Mouse (Mus musculus) hindbrain, embryonic 11.5 days (tissue): ENCODE data around the gene Rpl36. TPM values are rescaled to one million over a fixed set of nuclear protein-coding genes. Genes with fewer than 3 reads are reported as not detected.
A peak's percentile ranks its signal among the peaks of the same experiment; 100 is the strongest.
"Not testable (repeated sequence)": the region's sequence is repeated elsewhere in the genome, so short reads cannot be mapped to it uniquely, and the experiment has no call there.

Experiments
- ATAC-seq: fragments of 200-750 bp; cut with Nextera tagmentation; 2 replicates; pipeline ENCODE4 v1.8.0; 2017; ENCODE audit warnings: mild to moderate bottlenecking, moderate TSS enrichment, moderate library complexity; ENCODE audit not compliant: low FRiP score
- DNase-seq: peaks from one replicate; pipeline ENCODE4 v3.0.0-alpha.2; 2015; ENCODE audit warnings: low spot score
- H3K27ac ChIP-seq: fragments of 300-500 bp; sonication (generic); 2 replicates; pipeline ENCODE4 v1.5.1; 2014; ENCODE audit warnings: mild to moderate bottlenecking, low read depth, low read length
- H3K27me3 ChIP-seq: fragments of 300-500 bp; sonication (generic); 2 replicates; pipeline ENCODE4 v1.6.1; 2014; ENCODE audit warnings: mild to moderate bottlenecking, low read length, moderate library complexity, mixed read lengths; ENCODE audit not compliant: control insufficient read depth, insufficient read depth
- H3K36me3 ChIP-seq: fragments of 300-500 bp; sonication (generic); 2 replicates; pipeline ENCODE4 v1.6.1; 2014; ENCODE audit warnings: mild to moderate bottlenecking, low read length, moderate library complexity, mixed read lengths; ENCODE audit not compliant: control insufficient read depth, insufficient read depth
- H3K4me1 ChIP-seq: fragments of 300-500 bp; sonication (generic); replicated peaks from 2 replicates; pipeline ENCODE4 v1.6.1; 2014; ENCODE audit warnings: low read length, mixed read lengths; ENCODE audit not compliant: control insufficient read depth, insufficient read depth
- H3K4me2 ChIP-seq: fragments of 300-500 bp; sonication (generic); replicated peaks from 2 replicates; pipeline ENCODE4 v1.6.1; 2014; ENCODE audit warnings: mild to moderate bottlenecking, low read depth, low read length
- H3K4me3 ChIP-seq: fragments of 300-500 bp; sonication (generic); 2 replicates; pipeline ENCODE4 v1.5.1; 2014; ENCODE audit warnings: low read depth, low read length
- H3K9ac ChIP-seq: fragments of 300-500 bp; sonication (generic); 2 replicates; pipeline ENCODE4 v1.6.1; 2014; ENCODE audit warnings: low read depth, low read length
- H3K9me3 ChIP-seq: fragments of 300-500 bp; sonication (generic); 2 replicates; pipeline ENCODE4 v1.6.1; 2016; ENCODE audit warnings: low read length; ENCODE audit not compliant: control insufficient read depth
- WGBS: fragments of 180-500 bp; shearing (Covaris S2); extraction: QIAGEN DNeasy Blood & Tissue Kit; methylation state at CpG from one replicate; pipeline ENCODE4 v1.1.7; 2014; 5-methylcytosine and 5-hydroxymethylcytosine counted together
- polyA plus RNA-seq: library from polyadenylated mRNA; unstranded; fragments of >200 nt; fragmentation: Nextera tagmentation; extraction: Ambion mirVana; gene quantifications from 2 replicates; pipeline ENCODE4 v1.2.1, GENCODE M21; 2014

Gene Rpl36
- polyA plus RNA-seq, 1 experiment from 2014 or later = 1,259 TPM

GRCm38 (mm10) chr17:56604422-56604821 is 8.8 kb upstream of the Rpl36 start:
- WGBS = 91% methylated on average over 3 of the region's 3 CpGs
- Histone ChIP-seq H3K9ac (no peak overlapping the region), H3K27me3 (no peaks in the 10 kb centered on the region), H3K4me1 (peaks cover 2% of the 10 kb centered on the region; the same call in 1 of the 2 replicates), H3K4me3 (no peak overlapping the region), H3K9me3 (no peaks in the 10 kb centered on the region), H3K4me2 (no peak overlapping the region), H3K27ac (no peak overlapping the region), H3K36me3 (peaks cover 30% of the 10 kb centered on the region)
- ATAC-seq = no peak
- DNase-seq = no peak

DNA sequence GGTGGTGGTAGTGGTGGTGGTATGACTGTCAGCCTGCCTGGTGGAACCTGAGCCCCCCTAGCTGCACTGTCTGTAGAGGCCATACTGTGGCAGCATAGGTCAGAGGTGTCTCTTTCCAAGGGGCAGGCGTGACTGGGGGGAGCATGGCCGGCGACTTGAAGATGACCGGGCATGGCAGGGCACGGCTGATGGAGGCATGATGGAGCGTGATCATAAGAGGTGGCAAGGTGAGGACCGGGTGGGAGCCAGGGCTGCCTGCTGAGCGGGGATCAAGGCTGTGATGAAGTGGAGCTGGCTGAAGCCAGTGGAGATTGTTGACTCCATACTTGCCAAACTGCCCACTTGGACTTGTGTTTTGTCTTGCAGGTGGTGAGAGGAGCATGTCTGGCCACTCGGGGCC is 7.8 kb upstream of the Rpl36 start:
- Histone ChIP-seq H3K4me1 (peaks cover 2% of the 10 kb centered on the region; the same call in 1 of the 2 replicates), H3K9ac (no peak overlapping the region), H3K36me3 (peaks cover 19% of the 10 kb centered on the region), H3K27ac (no peak overlapping the region), H3K9me3 (no peaks in the 10 kb centered on the region), H3K4me3 (no peak overlapping the region), H3K4me2 (no peak overlapping the region), H3K27me3 (no peaks in the 10 kb centered on the region)
- DNase-seq (no peak), ATAC-seq (no peak)
- 89% methylated on average over 9 of the region's 9 CpGs for WGBS

- H3K4me1 ChIP-seq = peaks cover 2% of the 10 kb centered on the region; the same call in 1 of the 2 replicates
- DNase-seq (no peak), ATAC-seq (no peak)
- no peaks in the 10 kb centered on the region for H3K9me3 ChIP-seq
- H3K27ac ChIP-seq = no peak overlapping the region
- peaks cover 8% of the 10 kb centered on the region for H3K36me3 ChIP-seq
- no peak overlapping the region for H3K4me2 ChIP-seq
- H3K4me3 ChIP-seq = no peak overlapping the region
- no peak overlapping the region for H3K9ac ChIP-seq
- 67% methylated on average over 3 of the region's 3 CpGs for WGBS
- no peaks in the 10 kb centered on the region for H3K27me3 ChIP-seq
Measured at GRCm38 (mm10) chr17:56607521-56608062, 5.6 kb upstream of the Rpl36 start.

DNA sequence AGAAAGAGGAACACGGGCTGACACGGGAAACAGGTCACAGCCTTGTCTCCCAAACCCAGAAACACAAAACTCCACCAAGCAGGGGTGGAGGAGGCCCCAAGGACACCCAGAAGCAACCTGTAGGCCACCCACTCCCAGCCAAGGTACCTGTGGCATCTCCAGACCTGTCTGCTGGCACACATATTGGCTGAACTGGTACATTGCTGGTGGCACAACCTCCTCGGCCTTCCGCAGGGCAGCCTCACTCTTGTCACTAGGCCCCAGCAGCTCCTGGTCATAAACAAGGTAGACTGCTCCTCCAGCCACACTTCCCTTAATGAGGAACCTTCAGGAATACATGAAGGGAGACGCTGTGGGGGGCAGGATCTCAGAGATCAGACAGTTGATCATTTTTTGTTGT is 4.5 kb upstream of the Rpl36 start:
- Histone ChIP-seq H3K4me1 (peaks cover 2% of the 10 kb centered on the region; the same call in 1 of the 2 replicates), H3K4me3 (peak overlapping the region; percentile 65), H3K27ac (no peak overlapping the region), H3K9me3 (no peaks in the 10 kb centered on the region), H3K4me2 (peak overlapping the region; percentile 87), H3K36me3 (peaks cover 2% of the 10 kb centered on the region), H3K9ac (no peak overlapping the region), H3K27me3 (no peaks in the 10 kb centered on the region)
- ATAC-seq (no peak), DNase-seq (no peak)
- 64% methylated on average over 5 of the region's 5 CpGs for WGBS

GRCm38 (mm10) chr17:56609452-56610171 is 3.6 kb upstream of the Rpl36 start, which contains the start of gene 2410015M20Rik:
Gene 2410015M20Rik (minus strand): TSS chr17:56609771.
- Histone ChIP-seq H3K27ac (peak within 1 kb of the TSS; percentile 62; the same call in 1 of the 2 replicates), H3K4me3 (peak within 1 kb of the TSS; percentile 65), H3K36me3 (peaks cover 2% of the 10 kb centered on the region; the same call in 1 of the 2 replicates), H3K9me3 (no peaks in the 10 kb centered on the region), H3K4me1 (peaks cover 7% of the 10 kb centered on the region), H3K27me3 (no peaks in the 10 kb centered on the region), H3K4me2 (peak within 1 kb of the TSS; percentile 87), H3K9ac (peak within 1 kb of the TSS; percentile 75)
- WGBS = under 1% methylated on average over 44 of the region's 44 CpGs
- ATAC-seq (peak; percentile 90), DNase-seq (peak; percentile 95)

DNA sequence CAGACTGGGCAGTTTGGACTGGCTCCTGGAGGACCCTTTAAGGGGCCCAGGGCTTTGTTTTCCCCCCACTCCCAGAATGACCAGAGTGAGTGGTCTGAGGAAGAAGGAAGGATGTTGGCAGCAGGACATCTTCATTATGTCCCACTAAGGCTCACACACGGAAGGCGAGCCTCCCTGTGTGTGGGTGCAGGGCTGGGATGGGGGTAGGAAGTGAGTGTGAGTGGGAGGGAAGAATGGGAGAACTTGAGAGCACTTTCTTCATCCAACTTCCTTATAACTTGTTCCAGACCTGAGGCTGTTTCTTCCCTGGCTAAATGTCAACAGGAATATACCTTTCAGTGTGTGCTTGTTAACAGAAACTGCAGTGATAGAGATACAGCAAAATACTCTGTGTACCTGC is 1.9 kb upstream of the Rpl36 start:
- H3K36me3 ChIP-seq = peaks cover 11% of the 10 kb centered on the region
- no peaks in the 10 kb centered on the region for H3K9me3 ChIP-seq
- no peak overlapping the region for H3K4me2 ChIP-seq
- no peak overlapping the region for H3K4me3 ChIP-seq
- no peak overlapping the region for H3K9ac ChIP-seq
- ATAC-seq = no peak
- H3K4me1 ChIP-seq = peaks cover 11% of the 10 kb centered on the region
- no peak for DNase-seq
- WGBS = 81% methylated on average over 2 of the region's 2 CpGs
- no peak overlapping the region for H3K27ac ChIP-seq
- H3K27me3 ChIP-seq = no peaks in the 10 kb centered on the region

DNA sequence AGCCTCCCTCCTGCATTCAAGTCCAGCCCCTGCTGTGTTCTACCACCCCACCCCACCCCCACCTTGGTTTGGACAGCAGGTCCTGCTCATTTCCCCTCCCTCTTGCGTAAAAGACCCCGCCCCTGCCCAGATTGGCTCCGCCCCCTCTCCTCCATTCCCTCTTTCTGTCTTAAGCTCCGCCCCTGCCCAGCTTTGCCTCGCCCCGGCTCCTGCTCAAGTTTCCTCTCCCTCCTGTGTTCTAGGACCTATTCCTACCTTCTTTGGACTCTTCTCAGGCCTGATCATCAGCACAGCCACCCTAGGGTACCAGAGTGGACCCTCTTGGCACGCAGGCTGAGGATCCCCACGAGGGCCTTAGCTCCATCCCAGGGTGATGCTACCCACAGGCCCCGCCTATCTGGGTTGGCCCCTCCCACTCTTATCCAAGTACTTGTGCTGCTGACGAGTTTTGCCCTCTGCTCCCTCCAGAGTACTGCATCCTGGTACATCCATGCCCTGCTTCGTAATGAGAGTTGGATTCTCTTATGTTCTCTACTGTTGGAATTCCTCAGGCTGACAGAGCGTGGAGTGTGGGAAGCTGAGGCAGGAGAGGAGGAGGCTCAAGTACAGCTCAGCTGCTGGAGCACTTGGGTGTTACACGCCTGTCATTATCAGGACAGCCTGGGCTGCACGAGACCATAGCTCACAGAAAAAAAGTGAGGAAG is 1.2 kb upstream of the Rpl36 start:
- ATAC-seq (no peak), DNase-seq (peak; percentile 59)
- Histone ChIP-seq H3K9me3 (no peaks in the 10 kb centered on the region), H3K4me3 (no peak overlapping the region), H3K27ac (no peak overlapping the region), H3K4me1 (peaks cover 11% of the 10 kb centered on the region), H3K4me2 (0 out of 2 replicates have a peak overlapping the region, but pooled peaks have one; percentile 5), H3K27me3 (no peaks in the 10 kb centered on the region), H3K36me3 (peaks cover 8% of the 10 kb centered on the region; the same call in 1 of the 2 replicates), H3K9ac (no peak overlapping the region)
- 14% methylated on average over 14 of the region's 14 CpGs for WGBS

DNA sequence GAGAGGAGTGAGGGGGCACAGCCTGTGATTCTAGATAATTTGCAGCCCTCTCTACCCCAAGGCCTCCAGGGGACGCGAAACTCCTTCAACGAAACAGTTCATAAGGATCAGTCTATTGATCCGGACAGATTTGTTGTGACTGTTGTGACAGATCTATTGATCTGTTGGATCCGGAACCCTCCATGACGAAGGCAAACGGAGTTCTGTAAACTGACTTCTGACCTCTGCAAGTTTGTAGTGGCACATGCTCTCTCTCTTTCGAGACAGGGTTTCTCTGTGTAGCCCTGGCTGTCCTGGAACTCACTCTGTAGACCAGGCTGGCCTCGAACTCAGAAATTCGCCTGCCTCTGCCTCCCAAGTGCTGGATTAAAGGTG is 664 bp upstream of the Rpl36 start:
- not testable (repeated sequence) for ATAC-seq, H3K4me2 ChIP-seq, H3K4me3 ChIP-seq, H3K9ac ChIP-seq, H3K9me3 ChIP-seq, H3K27me3 ChIP-seq, H3K27ac ChIP-seq, DNase-seq
- Histone ChIP-seq H3K4me1 (peaks cover 11% of the 10 kb centered on the region), H3K36me3 (peaks cover 10% of the 10 kb centered on the region; the same call in 1 of the 2 replicates)
- 76% methylated on average over 10 of the region's 10 CpGs for WGBS
